Mouse (Mus musculus) urinary bladder, adult 18-20 months (tissue): ENCODE measurements around the gene Gtf3c6.

ENCODE experiments used
- DNase-seq, 2 experiments: peaks; one replicate each; pipeline ENCODE4 v3.0.0; 2022; ENCODE audit warnings: low spot score in 2 of 2, mixed read lengths in 2 of 2

Gtf3c6 gene

DNA sequence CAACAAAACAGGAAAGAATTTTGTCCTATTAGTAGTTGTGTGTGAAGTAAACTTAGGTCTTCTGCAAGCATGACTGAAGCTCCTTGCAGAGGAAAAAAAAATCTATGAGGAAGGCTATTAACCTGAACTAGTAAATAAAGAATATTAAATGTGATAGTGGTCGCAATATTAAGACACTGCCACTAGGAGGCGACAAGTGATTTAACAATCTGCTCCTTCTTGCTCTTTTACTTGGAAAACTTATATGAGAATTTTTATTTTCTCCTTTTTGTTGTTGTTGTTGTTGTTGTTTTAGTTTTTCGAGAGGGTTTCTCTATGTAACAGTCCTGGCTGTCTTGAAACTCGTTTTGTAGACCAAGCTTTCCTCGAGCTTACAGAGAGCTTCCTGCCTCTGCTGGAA, 1.1 kb upstream of the Gtf3c6 start:
- DNase-seq, result no peak

DNA sequence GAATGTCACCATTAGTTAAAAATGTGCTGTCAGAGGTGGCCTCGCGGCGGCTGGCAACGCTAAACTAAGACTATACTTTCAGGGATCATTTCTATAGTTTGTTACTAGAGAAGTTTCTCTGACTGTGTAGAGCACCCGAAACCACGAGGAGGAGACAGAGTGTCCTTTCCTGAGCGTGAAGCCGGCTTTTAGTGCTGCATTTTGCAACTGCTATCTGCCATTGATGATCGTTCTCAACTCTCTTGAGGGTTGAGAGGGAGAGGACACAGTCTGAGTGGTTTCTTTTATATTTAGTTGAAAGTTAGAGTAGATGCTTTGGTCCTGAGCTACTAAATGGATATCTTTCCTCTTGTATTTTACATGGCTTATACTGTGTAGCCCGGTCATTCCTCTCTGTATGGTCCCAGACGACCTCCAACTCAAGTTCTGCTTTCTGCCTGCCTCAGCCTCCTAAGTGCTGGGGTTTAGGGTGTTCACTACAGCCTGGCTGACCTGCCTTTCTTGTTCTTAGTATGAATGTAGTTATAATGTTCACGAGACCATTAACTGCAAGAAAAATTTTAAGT, 576 bp upstream of the Gtf3c6 start:
- peak; percentile 18 to 39 for DNase-seq

DNA sequence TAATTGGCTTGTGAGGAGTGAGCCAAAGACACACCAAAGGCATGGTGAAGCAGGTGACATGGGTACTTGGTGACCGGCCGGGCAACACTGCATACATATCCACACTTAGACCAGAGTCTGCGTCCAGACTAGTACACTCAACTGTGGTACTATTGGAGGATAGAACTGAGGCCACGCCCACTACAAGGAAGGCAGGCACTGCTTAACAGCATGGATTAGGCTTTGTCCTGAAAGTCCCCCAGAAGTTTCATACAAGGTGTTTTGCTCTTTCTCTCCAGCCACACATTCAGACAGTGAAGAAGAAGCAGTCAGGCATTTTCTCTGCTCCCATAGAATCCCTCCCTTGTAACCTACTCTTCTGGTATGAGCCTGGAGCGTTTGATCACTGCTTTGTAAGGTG, 1.2 kb downstream of the Gtf3c6 start:
- peak; percentile 27 to 33 for DNase-seq

DNA sequence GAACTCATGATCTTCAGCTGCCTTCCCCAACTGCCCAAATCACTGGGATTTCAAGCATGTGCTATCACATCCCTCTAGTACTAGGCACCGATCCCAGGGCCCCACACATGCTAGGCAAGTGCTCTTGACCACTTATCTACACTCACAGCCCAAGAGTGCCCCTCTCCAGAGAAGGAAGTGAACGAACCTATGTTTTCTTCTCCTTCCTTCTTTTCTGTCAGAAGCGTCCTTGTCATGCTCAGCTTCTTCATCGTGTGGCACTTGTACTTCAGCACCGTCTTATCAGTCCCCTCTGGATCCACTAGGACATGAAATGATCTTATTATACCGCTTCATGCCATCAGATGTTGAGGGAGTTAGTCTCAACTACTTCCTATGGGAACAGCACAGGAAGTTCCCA, 6.9 kb downstream of the Gtf3c6 start:
- DNase-seq, result no peak

DNA sequence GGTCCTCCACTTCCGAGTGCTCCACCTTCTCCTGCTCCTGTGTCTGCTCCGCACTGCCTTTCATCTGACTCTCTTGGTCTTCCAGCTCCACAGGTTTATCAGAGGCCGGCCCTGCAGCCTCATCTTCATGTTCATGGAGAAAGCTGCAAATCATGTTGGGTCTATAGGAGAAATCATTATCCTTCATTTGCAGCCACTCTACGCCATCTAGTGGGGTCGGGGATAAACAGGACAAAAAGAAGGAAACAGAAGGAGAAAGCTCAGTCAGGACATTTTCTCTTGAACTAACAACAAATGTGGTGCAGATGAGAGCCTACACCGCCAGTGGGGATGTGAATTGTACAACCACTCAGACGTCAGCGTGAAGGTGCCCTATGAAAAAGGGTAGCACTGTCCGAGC, 8.3 kb downstream of the Gtf3c6 start:
- DNase-seq, result no peak

DNA sequence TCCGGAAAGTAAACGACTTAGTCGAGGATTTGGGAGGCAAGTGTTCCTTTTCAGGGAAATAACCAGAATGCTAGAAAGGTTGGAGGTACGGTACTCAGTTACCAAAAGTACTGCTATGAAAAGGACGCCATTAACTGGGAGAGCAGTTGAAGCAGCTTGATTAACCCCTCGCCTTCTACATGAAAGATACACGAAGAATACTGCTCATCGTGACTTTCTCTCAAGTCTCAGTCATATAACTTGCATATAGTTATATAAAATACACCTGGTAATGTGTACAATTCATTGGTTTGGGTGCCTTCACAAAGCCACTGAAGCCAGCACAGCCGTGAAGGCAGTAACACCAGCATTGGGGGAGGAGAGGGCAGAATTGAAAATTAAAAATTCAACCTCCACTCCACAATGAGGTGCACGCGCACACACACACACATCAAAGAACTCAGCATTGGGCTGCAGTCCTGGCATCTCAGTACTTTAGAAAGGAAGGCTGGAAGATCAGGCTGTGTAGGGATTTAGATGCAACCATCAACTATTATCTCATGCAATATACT, 10.7 kb downstream of the Gtf3c6 start:
- DNase-seq, result peak in 1 of 2 experiments; percentile 11

DNA sequence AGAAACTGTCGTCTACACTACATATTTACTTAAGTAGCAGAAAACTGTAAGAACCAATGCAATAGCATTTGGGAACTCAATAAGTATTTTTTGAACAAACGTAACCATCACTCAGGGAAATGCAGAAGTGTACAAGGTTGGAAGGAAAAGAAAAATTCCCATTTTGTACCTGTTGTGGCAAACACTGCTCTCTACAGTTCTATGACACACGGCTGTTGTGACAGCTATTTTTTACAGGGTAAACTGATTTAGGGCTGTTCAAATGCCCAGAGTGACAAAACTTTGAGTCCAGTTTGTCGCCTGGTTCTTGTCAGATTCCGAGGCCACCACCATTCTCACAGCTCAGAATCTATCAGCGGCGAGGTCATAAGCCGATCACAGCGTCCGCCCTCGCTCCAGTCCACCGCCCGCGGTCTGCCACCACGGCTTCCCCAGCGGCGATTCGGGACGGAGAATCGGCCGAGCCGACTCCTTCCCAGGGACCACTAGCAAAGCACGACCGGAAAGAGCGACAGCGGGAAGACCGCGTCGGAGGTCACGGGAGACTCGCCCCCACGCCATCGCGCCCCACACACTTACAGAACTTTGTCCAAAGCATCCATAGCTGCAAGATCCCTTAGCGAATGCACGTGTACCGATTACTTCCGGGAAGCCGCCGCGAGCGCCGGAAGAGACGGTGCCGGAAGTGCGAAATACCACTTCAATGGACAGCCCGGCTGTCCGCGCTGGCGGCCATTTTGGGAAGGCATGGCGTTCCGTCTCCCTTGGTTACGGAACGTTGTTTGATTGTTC, 11.3 kb downstream of the Gtf3c6 start, which contains the start of gene Rpf2:
Gene Rpf2, minus strand, starts transcription at position 663 of the 792 bp plus-strand sequence.
- DNase-seq, result peak; percentile 62 to 70

DNA sequence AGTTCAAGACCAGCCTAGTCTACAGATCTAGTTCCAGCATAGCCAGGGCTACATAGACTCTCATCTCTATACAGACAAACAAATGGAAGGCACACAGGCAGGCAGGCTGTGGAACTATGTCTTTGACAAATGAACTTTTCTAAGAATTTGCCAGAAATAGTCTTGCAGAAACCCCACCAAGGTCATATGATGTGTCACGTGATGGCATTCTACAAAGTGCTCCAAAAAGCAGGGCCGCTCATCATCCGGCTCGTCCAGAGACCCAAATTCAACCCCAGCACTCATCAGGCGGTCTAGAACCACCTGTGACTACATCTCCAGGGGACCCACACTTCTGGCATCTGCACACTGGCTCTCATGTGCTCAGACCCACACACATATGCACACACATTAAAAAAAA, 20.1 kb downstream of the Gtf3c6 start:
- no peak for DNase-seq

DNA sequence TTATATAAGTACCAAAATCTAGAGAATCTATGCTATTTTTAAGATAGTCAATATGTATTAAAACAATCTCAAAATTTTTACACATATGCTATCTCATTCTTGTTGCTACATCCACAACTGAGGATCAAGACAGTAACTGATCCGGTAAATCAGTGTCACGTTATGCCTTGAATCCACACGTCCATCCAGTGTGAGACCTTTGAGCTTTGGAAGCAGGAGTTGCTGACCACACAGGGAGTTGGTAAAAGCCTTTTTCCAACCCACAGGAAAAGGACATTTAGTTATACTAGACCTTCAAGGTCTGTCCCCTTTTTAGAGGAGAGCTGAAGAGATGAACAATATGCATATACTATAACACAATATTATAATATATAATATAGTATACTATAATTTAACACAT, 24.7 kb downstream of the Gtf3c6 start:
- no peak for DNase-seq

DNA sequence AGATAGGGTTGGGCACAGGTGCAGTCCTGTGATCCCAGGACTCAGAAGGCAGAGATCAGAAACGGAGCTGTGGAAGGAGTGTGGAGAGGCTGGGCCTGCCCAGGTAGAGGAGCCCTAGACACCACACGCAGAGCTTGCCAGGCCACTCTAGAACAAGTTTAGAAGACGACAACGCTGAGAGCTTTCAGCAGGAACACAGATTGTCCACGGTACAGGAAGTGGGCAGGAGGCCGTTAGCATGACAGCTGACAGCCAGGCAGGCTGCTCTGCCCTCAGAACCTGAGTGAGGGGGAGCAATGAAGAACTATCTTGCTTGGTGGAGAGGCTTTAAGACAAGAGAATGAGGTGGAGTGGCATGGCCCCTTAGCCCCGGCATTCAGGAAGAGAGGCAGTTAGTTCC, 25.5 kb downstream of the Gtf3c6 start:
- DNase-seq, result no peak

DNA sequence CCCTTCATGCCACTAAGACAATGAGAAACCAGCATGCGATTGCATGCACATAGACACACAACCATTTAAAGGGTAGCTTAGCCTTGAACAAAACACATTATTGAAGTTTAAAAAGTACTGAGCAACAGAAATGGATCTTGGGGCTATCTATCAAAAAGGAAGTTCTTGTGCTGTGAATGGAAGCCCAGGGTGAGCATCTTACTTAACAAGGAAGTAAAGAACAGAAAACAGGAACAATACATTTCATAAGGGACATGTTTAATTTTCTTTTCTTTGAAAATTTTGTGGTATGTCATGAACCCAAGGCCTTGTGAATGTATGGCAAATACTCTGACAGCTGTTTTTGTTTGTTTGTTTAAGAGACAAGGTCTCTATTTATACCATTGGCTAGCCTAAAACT, 28.2 kb downstream of the Gtf3c6 start:
- no peak for DNase-seq

DNA sequence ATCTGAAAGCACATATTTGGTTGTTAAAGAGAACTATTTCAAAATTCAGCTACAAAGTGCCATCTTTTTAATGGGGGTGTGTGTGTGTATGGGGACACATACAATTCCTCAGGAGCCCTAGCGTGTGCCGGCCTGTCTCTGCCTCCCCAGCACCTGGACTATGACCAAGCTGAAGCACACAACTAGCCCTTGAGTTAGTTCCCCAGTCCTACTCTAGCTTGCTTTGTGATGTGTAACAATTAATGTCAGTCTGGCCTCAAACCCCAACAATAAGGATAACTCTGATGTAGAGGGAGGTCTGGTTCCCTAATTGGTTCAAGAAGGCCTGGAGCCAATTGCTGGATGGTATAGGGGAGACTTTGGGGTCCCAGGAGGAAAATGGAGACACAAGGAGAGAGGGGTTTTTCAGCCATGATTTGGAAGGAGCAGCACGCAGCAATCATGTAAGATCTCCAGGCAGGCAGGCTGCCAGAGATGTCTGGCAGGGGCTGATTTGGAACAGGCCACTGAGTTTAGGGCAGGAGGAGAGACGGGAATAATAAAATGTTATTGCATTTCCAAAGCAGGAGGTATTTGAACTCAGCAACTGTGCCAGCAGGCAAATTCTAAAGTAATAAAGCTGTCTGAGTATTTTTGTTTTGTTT, 30.1 kb downstream of the Gtf3c6 start:
- no peak for DNase-seq

DNA sequence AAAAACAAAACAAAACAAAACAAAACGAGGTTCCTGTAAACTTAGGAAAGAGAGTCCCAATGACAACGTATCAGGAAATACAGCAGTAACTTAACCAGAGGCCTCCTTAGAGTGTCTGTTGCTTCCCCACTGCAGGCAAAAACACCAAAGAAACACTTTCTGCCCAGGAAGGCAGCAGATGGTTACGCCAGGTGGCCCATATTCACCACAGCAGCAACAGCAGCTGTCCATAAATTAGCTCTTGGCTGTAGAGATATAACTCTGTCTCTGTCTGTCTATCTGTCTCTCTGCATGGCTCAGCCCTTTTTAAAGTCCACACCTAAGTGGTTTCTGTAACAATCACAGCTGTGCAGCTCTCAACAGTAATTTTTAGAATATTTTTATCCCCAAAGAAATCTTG, 39.0 kb downstream of the Gtf3c6 start:
- no peak for DNase-seq

DNA sequence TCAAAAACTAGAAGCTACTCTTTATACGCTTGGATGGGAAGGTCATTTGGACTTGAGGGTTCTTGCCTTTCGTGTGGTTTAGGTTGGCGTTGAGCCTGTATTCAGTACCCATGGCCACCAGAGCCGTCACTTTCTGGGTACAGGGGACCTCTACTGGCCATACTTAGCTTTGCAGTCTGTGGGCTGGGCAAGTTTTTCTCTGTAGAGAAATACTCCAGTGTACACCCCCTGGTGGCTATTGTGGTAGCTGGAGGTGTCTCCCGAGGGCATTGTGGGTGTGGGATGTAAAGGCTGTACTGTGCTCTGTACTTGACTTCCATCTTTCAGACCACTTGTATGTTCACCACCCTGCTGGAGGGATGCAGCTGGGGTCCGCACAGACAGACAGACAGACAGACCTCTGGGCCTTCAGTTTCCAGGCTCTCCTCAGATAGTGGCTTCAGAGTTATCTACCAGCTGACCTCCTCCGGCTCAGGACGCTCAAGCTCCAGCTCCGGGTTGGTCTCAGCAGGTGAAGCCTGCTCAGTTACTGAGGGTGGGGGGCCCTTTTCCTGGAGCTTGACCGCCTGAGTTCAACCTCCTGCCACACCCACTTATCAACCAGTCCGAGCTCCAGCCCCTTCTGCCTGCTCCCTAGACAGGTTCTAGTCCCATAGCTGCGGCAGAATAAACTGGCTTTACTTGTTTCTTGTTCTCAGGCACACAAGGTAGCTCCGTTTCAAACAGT, 45.3 kb downstream of the Gtf3c6 start:
- peak; percentile 72 to 84 for DNase-seq
